Mouse (Mus musculus) embryonic facial prominence, embryonic 12.5 days (tissue): ENCODE measurements around the gene Gabbr1. TPM values are rescaled to one million over a fixed set of nuclear protein-coding genes. Genes with fewer than 3 reads are reported as not detected.

Source experiments
- ATAC-seq: fragments of 200-750 bp; cut with Nextera tagmentation; 2 replicates; pipeline ENCODE4 v1.8.0; 2017; ENCODE audit not compliant: insufficient number of reproducible peaks, insufficient read depth, low FRiP score, low TSS enrichment
- H3K27ac ChIP-seq: fragments of 300-500 bp; sonication (generic); 2 replicates; pipeline ENCODE4 v1.5.1; 2016; ENCODE audit warnings: mild to moderate bottlenecking
- H3K27me3 ChIP-seq: fragments of 300-500 bp; sonication (generic); 2 replicates; pipeline ENCODE4 v1.6.1; 2016; ENCODE audit warnings: mild to moderate bottlenecking, moderate library complexity
- H3K36me3 ChIP-seq: fragments of 300-500 bp; sonication (generic); 2 replicates; pipeline ENCODE4 v1.6.1; 2016; ENCODE audit warnings: mild to moderate bottlenecking
- H3K4me1 ChIP-seq: fragments of 300-500 bp; sonication (generic); 2 replicates; pipeline ENCODE4 v1.6.1; 2016
- H3K4me2 ChIP-seq: fragments of 300-500 bp; sonication (generic); replicated peaks from 2 replicates; pipeline ENCODE4 v1.6.1; 2016; ENCODE audit warnings: mild to moderate bottlenecking, moderate library complexity
- H3K4me3 ChIP-seq: fragments of 300-500 bp; sonication (generic); 2 replicates; pipeline ENCODE4 v1.5.1; 2016; ENCODE audit warnings: mild to moderate bottlenecking
- H3K9ac ChIP-seq: fragments of 300-500 bp; sonication (generic); 2 replicates; pipeline ENCODE4 v1.6.1; 2016; ENCODE audit warnings: mild to moderate bottlenecking, moderate library complexity
- H3K9me3 ChIP-seq: fragments of 300-500 bp; sonication (generic); 2 replicates; pipeline ENCODE4 v1.6.1; 2016; ENCODE audit warnings: mild to moderate bottlenecking, moderate library complexity
- WGBS: fragments of 180-500 bp; shearing (Covaris S2); methylation state at CpG from one replicate; pipeline ENCODE4 v1.1.7; 2016; 5-methylcytosine and 5-hydroxymethylcytosine counted together
- polyA plus RNA-seq: library from polyadenylated mRNA; unstranded; fragments of >200 nt; fragmentation: Nextera tagmentation; extraction: Ambion mirVana; gene quantifications from 2 replicates; pipeline ENCODE4 v1.2.1, GENCODE M21; 2016

Gabbr1 gene
- polyA plus RNA-seq, 1 experiment from 2014 or later, result 19.8 TPM

DNA sequence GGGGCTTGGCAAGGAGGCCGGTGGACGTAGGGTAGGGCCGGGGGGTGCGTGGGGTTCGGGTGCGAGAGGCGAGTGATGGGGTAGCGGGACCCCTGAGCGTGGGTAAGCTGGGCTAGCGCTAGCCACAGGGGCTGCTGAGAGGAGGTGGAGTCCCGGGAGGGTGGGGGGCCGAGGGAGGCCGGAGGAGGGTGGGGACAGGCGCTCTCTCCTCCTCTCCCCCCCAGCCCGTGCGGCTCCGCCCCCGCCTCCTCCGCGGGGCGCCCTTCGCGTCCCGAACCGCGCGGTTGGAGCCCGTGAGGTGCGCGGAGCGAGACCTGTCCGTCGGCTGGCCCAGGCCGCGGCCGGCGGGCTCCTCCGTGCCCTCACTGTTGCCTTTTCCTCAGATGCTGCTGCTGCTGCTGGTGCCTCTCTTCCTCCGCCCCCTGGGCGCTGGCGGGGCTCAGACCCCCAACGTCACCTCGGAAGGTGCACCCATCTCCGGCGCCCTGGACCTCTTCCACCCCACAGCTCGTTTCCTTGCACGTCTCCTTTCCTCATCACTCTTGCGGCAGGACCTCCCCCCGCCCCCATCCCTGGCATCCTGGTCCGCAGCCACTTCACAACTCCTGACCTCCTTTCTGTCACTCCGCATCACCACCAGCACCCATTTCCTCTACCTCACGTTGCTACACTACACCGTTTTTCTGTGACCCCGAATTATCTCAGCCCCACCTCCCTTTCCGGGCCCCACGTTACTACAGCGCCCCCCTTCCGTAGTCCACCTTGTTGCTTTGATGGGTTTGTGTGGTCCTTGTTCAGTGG is 746 bp downstream of the Gabbr1 start:
- WGBS, result under 1% methylated on average over 51 of the region's 58 CpGs

DNA sequence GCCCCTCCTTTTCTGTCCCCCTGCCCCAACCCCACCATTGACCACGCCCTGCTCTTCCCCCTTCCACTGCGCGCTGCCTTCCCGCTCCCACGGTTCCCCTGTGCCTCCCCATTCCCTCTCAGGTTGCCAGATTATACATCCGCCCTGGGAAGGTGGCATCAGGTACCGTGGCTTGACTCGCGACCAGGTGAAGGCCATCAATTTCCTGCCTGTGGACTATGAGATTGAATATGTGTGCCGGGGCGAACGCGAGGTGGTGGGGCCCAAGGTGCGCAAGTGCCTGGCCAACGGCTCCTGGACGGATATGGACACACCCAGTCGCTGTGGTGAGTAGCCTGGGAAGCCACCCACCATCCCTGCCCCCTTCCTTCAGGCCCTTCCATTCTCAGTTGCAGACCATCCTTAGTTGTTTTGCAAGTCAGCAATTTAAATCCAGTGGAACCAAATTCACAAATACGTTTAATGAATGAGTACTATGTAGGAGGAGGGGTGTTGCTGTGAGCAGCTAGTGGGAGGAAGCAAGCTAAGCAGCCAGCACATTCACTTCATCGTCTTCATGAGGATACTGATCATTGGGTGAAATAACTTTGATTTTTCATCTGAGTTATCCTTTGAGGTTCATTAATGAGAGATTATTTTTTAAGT is 1.7 kb downstream of the Gabbr1 start:
- Histone ChIP-seq H3K4me2 (peak overlapping the region; percentile 88), H3K27ac (no peak overlapping the region), H3K4me3 (peak overlapping the region; percentile 88), H3K27me3 (0 out of 2 replicates have a peak, but pooled peaks cover 5% of the 10 kb centered on the region), H3K9me3 (no peaks in the 10 kb centered on the region), H3K4me1 (peaks cover 33% of the 10 kb centered on the region), H3K36me3 (no peaks in the 10 kb centered on the region), H3K9ac (peak overlapping the region; percentile 87; the same call in 1 of the 2 replicates)
- no peak for ATAC-seq
- WGBS, result 13% methylated on average over 19 of the region's 19 CpGs

More for the DNA sequence above, 746 bp downstream of the Gabbr1 start:
- Histone ChIP-seq H3K4me1 (peaks cover 32% of the 10 kb centered on the region), H3K4me2 (peak overlapping the region; percentile 88), H3K36me3 (no peaks in the 10 kb centered on the region), H3K9me3 (no peaks in the 10 kb centered on the region), H3K27ac (peak overlapping the region; percentile 91), H3K4me3 (peak overlapping the region; percentile 88), H3K9ac (peak overlapping the region; percentile 87), H3K27me3 (0 out of 2 replicates have a peak, but pooled peaks cover 5% of the 10 kb centered on the region)
- peak; percentile 64 for ATAC-seq

GRCm38 (mm10) chr17:37047981-37048380 is 2.2 kb downstream of the Gabbr1 start:
- Histone ChIP-seq H3K36me3 (no peaks in the 10 kb centered on the region), H3K9ac (no peak overlapping the region), H3K4me1 (peaks cover 33% of the 10 kb centered on the region), H3K27me3 (0 out of 2 replicates have a peak, but pooled peaks cover 5% of the 10 kb centered on the region), H3K4me2 (0 out of 2 replicates have a peak overlapping the region, but pooled peaks have one; percentile 9), H3K4me3 (no peak overlapping the region), H3K9me3 (no peaks in the 10 kb centered on the region), H3K27ac (no peak overlapping the region)
- no peak for ATAC-seq
- 28% methylated on average over 3 of the region's 3 CpGs for WGBS

DNA sequence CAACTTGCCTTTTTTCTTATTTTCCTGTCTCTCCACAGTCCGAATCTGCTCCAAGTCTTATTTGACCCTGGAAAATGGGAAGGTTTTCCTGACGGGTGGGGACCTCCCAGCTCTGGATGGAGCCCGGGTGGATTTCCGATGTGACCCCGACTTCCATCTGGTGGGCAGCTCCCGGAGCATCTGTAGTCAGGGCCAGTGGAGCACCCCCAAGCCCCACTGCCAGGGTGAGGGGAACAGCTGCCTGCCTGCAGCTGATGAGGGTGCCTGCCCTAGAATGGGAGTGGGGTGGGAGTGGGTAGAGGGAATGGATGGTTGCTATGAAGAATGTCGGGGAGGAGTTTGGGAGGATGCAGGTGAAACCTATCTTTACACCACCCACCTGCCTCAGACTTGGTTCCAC is 2.6 kb downstream of the Gabbr1 start:
- 0 out of 2 replicates have a peak overlapping the region, but pooled peaks have one; percentile 9 for H3K4me2 ChIP-seq
- WGBS, result 59% methylated on average over 7 of the region's 7 CpGs

DNA sequence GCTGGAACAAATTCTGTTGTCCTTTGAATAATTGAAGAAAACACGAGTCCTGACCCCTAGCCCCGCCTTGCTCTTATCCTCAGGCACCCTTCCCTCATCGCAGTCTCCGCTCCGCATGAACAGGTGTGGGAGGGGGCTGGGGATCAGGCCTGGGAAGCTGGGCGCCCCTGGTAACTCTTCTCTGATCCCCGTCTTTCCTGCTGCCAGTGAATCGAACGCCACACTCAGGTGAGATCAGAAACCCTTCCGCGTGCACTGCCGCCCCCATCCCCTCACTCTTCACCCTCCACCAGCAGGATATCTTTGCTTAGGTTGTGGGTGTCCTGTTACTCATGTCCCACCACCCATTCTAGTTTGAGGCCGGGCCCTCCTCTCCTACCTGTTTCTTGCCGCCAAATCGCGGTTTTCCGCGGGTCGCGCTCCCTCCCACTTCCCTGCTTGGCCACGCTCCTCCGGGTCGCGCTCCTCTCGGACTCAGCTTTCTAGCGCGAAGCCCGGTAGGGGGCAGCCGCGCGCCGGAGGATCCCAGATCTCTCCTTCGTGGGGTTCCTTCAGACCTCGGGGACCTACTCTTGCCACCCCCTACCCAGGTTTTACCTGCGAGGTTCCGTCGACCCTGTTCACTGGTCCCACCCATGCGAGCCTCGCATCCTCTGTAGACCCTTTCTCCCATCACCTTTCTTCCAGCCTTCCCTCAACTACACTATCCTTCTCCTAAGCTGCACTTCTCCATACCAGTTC is 4.0 kb downstream of the Gabbr1 start:
- H3K27ac ChIP-seq, result no peak overlapping the region
- peak overlapping the region; percentile 75 for H3K9ac ChIP-seq
- H3K27me3 ChIP-seq, result 0 out of 2 replicates have a peak, but pooled peaks cover 5% of the 10 kb centered on the region
- no peaks in the 10 kb centered on the region for H3K9me3 ChIP-seq
- peaks cover 33% of the 10 kb centered on the region for H3K4me1 ChIP-seq
- peak overlapping the region; percentile 94 for H3K4me2 ChIP-seq
- ATAC-seq, result no peak
- peak overlapping the region; percentile 68 for H3K4me3 ChIP-seq
- 2% methylated on average over 39 of the region's 39 CpGs for WGBS
- H3K36me3 ChIP-seq, result 0 out of 2 replicates have a peak, but pooled peaks cover 15% of the 10 kb centered on the region

More for the DNA sequence above, 2.6 kb downstream of the Gabbr1 start:
- H3K27me3 ChIP-seq, result 0 out of 2 replicates have a peak, but pooled peaks cover 5% of the 10 kb centered on the region
- H3K36me3 ChIP-seq, result 0 out of 2 replicates have a peak, but pooled peaks cover 2% of the 10 kb centered on the region
- H3K4me1 ChIP-seq, result peaks cover 33% of the 10 kb centered on the region
- H3K4me3 ChIP-seq, result 0 out of 2 replicates have a peak overlapping the region, but pooled peaks have one; percentile 6
- H3K27ac ChIP-seq, result no peak overlapping the region
- no peaks in the 10 kb centered on the region for H3K9me3 ChIP-seq
- H3K9ac ChIP-seq, result no peak overlapping the region
- no peak for ATAC-seq

DNA sequence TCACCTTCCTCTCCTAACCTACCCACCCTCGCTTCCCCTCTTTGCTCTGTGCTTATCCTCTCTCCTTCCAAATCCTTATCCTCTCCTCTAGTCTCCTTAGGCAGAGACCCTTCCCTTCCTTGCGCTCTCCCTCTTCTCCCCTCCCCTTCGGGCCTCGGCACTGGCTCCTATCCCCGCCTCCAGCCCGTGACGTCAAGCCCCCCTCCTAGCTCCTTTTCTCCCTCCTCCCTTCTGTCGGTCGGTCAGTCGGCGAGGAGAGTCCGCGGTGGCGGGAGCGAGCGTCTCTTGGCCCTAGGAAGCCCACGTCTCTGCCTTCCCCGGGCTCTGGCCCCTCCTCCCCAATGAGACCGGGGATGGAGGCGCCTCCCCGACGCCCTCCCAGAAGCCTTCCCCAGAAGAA is 4.6 kb downstream of the Gabbr1 start:
- H3K4me2 ChIP-seq, result peak overlapping the region; percentile 94
- H3K27ac ChIP-seq, result no peak overlapping the region
- H3K4me1 ChIP-seq, result peaks cover 31% of the 10 kb centered on the region
- H3K9me3 ChIP-seq, result no peaks in the 10 kb centered on the region
- 0 out of 2 replicates have a peak, but pooled peaks cover 5% of the 10 kb centered on the region for H3K27me3 ChIP-seq
- peak; percentile 48 for ATAC-seq
- H3K36me3 ChIP-seq, result peaks cover 19% of the 10 kb centered on the region; the same call in 1 of the 2 replicates
- H3K9ac ChIP-seq, result peak overlapping the region; percentile 75
- WGBS, result under 1% methylated on average over 21 of the region's 22 CpGs
- peak overlapping the region; percentile 68 for H3K4me3 ChIP-seq

DNA sequence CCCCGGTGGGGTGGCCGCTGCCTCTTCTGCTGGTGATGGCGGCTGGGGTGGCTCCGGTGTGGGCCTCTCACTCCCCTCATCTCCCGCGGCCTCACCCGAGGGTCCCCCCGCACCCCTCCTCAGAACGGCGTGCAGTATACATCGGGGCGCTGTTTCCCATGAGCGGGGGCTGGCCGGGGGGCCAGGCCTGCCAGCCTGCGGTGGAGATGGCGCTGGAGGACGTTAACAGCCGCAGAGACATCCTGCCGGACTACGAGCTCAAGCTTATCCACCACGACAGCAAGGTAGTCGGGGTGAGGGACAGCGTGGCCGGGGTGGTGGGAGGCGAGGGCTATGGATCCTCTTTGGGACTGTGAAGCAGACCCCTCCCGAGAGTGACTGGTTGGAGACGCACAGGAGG is 5.1 kb downstream of the Gabbr1 start:
- peak; percentile 5; the same call in 1 of the 2 replicates for ATAC-seq
- Histone ChIP-seq H3K27ac (no peak overlapping the region), H3K27me3 (0 out of 2 replicates have a peak, but pooled peaks cover 5% of the 10 kb centered on the region), H3K9me3 (no peaks in the 10 kb centered on the region), H3K4me3 (peak overlapping the region; percentile 68), H3K36me3 (peaks cover 24% of the 10 kb centered on the region), H3K4me1 (peaks cover 31% of the 10 kb centered on the region), H3K4me2 (peak overlapping the region; percentile 94), H3K9ac (peak overlapping the region; percentile 75)
- WGBS, result 2% methylated on average over 27 of the region's 27 CpGs

DNA sequence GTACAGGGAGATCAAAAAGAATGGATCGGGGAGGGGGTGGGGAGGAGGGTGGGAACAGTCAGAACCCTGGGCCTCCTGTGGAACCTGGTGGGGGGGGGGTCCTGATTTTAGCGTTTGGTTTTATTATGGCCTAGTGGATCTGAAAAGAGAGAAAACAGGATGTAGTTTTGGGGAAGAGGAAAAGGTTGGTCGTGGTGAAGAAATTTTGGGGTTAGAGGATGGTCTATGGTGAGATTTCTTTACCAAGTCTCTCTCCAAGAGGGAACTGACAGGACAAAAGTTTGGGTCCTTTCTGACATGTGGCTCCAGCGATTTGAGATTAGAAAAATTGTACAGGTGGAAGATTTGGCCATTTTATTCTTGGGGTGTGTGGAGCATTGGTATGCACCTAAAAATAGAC is 6.0 kb downstream of the Gabbr1 start:
- Histone ChIP-seq H3K9ac (no peak overlapping the region), H3K9me3 (no peaks in the 10 kb centered on the region), H3K4me1 (peaks cover 30% of the 10 kb centered on the region), H3K4me2 (peak overlapping the region; percentile 94; the same call in 1 of the 2 replicates), H3K27me3 (0 out of 2 replicates have a peak, but pooled peaks cover 5% of the 10 kb centered on the region), H3K36me3 (peaks cover 33% of the 10 kb centered on the region), H3K4me3 (no peak overlapping the region; the same call in 1 of the 2 replicates), H3K27ac (no peak overlapping the region)
- no peak for ATAC-seq
- WGBS, result 53% methylated on average over 4 of the region's 4 CpGs

DNA sequence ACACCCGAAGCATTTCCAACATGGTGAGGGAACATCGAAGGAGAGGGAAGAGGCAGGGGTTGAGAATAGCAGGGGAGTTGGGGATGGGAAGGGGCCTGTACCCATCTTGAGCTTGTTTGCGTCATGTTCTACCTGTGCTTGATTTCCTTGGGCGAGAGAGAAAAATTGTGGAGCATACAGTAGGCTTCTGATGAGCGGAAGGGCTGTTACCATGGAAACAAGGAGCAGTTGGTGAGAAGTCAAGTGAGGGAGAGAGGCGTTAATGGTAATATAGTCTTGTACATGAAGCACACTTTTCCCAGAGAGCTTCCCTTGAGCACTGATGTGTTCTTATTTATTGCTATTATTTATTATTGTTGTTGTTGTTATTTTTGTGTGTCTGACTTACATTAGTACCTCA is 11.2 kb downstream of the Gabbr1 start:
- no peak overlapping the region for H3K27ac ChIP-seq
- ATAC-seq, result no peak
- H3K4me1 ChIP-seq, result no peaks in the 10 kb centered on the region
- no peak overlapping the region for H3K9ac ChIP-seq
- no peaks in the 10 kb centered on the region for H3K9me3 ChIP-seq
- no peak overlapping the region for H3K4me3 ChIP-seq
- H3K27me3 ChIP-seq, result no peaks in the 10 kb centered on the region
- 90% methylated on average over 6 of the region's 6 CpGs for WGBS
- peaks cover 63% of the 10 kb centered on the region for H3K36me3 ChIP-seq
- no peak overlapping the region for H3K4me2 ChIP-seq

DNA sequence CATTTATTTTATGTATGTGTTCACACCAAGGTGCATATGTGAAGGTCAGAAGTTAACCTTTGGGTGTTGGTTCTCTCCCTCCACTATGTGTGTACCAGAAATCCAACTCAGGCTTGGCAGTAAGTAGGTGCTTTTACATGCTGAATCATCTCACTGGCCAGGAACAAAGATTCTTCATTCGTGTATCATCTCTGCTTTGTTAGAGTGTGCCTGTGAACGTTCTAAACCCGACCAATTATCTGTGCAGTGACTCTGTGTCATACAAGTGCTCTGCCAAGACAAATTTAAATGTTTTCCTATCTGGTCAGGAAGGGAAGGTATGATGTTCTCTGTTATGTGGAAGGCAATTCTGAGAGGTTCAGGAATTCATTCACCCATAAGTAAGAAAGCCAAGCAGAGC is 15.7 kb downstream of the Gabbr1 start:
- Histone ChIP-seq H3K9ac (no peak overlapping the region), H3K4me2 (no peak overlapping the region), H3K27me3 (no peaks in the 10 kb centered on the region), H3K36me3 (peaks cover 77% of the 10 kb centered on the region), H3K27ac (no peak overlapping the region), H3K4me1 (no peaks in the 10 kb centered on the region), H3K4me3 (no peak overlapping the region), H3K9me3 (no peaks in the 10 kb centered on the region)
- WGBS, result 83% methylated on average over 3 of the region's 3 CpGs
- no peak for ATAC-seq

- Histone ChIP-seq H3K27ac (no peak overlapping the region), H3K9me3 (no peaks in the 10 kb centered on the region), H3K4me3 (no peak overlapping the region), H3K4me2 (no peak overlapping the region), H3K27me3 (no peaks in the 10 kb centered on the region), H3K36me3 (peaks cover 79% of the 10 kb centered on the region), H3K4me1 (no peaks in the 10 kb centered on the region), H3K9ac (no peak overlapping the region)
- 84% methylated on average over 10 of the region's 10 CpGs for whole genome bisulfite sequencing
- no peak for ATAC-seq
These were observed 16.4 kb downstream of the Gabbr1 start for GRCm38 (mm10) chr17:37062101-37062641.
